Mouse (Mus musculus) megakaryocyte, adult 5-6 weeks (primary cell): Measurements from ENCODE around the gene Olfr201. TPM values are rescaled to one million over a fixed set of nuclear protein-coding genes. Genes with fewer than 3 reads are reported as not detected.
"Not testable (repeated sequence)": the region's sequence is repeated elsewhere in the genome, so short reads cannot be mapped to it uniquely, and the experiment has no call there.

Source experiments
- ATAC-seq: 2 replicates; pipeline ENCODE4 v1.8.0; 2016; ENCODE audit warnings: mild to moderate bottlenecking, inconsistent platforms; ENCODE audit not compliant: poor library complexity, severe bottlenecking
- total RNA-seq, 2 experiments: library from RNA; stranded (forward) in 1 of 2; stranded (reverse) in 1 of 2; fragments of 153-499, 151-499 nt in 1 of 2; fragments of 221-1000, 200-1000 nt in 1 of 2; gene quantifications; 2 replicates each; pipeline versions ENCODE4 v1.2.3 to v1.2.4; 2015 to 2017

The Olfr201 gene
- total RNA-seq (2015) (not detected in 2 replicates), total RNA-seq (2017) (not detected in 2 replicates)

DNA sequence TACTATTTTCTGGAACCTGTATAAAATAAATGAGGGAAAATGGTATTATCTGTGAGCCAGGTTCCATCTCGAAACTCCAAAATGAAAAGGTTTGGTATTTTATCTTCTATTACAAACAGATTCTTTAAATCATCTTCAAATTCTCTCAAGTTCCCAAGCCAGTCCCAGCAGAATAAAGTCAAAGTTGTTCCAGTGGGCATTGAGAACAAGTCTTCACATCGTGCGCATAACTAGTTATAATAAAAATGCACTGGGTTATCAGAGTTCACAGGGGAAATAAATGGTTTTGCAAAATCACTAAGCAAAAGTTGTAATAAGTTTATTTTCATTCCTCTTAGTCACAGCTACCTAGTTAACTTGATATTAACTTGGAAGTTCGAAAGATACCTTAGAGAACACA, at the start of gene Olfr201:
Gene Olfr201 (minus strand): TSS at position 101 of the 400 bp plus-strand sequence.
- not testable (repeated sequence) for ATAC-seq

DNA sequence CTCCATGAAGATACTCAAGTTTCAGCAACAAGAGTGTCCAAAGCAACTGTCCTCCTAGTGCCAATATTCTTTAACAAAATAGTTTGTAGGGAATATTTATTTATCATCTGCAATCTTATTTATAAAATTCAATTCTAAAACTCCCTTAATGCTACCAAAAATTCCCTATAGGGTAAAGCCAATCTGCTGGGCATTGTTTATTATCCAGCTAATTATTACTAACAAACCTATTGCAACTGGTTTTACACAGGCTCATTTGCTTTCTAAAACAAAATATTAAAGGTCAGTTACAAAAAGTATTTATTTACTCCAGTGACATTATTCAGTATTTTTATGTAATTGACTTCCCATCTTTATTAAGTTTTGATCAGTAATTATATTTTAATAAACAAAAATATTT, 45.7 kb upstream of the Olfr201 start, which contains the start of gene Olfr204:
Gene Olfr204 (minus strand): TSS at position 101 of the 400 bp plus-strand sequence.
- no peak for ATAC-seq

DNA sequence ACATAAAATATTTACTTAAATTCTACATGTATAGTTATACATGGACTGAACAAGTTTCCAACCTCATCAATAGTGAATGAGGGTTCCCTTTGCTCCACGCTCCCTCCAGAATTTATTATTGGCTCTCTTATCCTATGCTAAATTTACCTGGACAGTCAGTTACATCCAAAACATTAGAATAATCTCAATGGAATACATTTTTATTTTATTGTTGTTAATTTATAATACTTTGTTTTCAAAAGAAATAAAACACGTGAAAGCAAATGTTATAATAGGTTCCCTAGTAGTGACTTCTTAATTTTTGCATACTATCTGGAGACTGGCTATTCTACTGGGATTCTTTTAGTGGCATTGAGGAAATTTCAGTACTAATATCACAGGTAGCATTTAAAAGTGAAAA, 26.1 kb upstream of the Olfr201 start, which contains the start of gene Olfr203:
Gene Olfr203 (plus strand): TSS at position 301 of the 400 bp plus-strand sequence.
- no peak for ATAC-seq

DNA sequence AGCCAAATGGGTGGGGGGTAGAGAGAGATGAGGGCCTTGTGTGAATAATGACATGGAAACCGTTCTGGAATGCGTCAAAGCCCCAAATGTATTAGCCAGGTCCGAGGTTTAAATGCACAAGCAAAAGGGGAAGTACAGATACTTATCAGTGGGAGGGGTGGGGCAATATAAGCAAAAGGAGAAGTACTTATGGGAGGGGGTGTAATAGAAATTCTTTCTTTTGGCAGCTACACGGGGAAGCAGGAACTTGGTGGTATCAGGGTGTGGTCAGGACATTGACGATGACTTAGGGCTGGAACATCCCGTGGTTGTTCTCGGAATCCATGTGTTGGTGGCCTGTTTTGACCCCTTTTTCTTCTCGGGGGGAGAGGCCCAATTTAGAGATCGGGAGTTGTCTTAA, 15.1 kb upstream of the Olfr201 start:
- not testable (repeated sequence) for ATAC-seq

DNA sequence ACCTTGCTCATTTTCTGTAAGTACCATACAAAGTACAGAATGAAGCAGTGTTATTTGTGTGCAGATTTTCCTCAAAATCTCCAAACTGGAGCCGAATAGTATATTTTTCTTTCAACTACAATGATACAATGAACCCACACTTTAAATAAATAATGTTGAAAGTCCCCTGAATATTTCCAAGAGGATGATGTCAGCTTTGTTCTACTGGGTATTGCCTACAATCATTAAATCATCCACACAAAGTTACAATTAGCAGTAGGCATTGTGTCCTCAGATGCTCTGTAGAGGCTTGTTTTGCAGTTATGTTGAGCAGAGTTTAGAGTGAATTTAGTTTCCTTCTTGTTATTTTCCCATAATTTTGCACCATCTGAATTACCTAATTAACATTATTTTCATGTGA, 14.3 kb upstream of the Olfr201 start, which contains the start of gene Olfr202:
Gene Olfr202 (minus strand): TSS at position 101 of the 400 bp plus-strand sequence.
- ATAC-seq: no peak

DNA sequence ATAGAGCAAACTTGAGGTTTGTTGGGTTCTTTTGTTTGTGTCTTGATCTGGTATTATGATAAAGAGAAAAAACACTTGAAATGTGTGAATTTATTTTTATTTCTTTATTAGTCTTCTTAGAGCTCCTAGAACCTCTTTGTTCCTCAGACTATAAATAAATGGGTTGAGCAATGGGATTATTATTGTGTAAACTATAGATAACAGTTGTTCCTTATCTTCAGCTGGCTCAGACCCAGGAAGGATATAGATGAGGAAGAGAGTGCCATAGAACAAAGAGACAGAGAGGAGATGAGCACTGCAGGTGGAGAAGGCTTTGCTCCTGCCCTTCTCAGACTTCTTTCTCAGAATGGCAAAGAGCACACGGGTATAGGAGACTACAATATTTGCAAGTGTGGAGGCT, 11.0 kb upstream of the Olfr201 start:
- ATAC-seq: no peak

DNA sequence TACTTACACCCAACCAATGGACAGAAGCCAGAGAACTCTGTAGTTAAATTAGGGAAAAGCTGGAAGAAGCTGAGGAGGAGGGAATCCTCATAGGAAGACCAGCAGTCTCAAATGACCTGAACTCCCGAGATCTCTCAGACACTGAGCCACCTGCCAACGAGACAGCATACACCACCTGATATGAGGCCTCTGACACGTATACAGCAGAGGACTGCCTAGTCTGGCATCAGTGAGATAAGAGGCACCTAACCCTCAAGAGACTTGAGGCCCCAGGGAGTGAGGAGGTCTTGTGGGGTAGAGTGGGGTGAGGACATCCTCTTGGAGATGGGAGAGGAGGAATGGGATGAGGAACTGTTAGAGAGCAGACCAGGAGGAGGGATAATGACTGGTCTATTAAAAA, 8.1 kb upstream of the Olfr201 start:
- ATAC-seq: no peak

DNA sequence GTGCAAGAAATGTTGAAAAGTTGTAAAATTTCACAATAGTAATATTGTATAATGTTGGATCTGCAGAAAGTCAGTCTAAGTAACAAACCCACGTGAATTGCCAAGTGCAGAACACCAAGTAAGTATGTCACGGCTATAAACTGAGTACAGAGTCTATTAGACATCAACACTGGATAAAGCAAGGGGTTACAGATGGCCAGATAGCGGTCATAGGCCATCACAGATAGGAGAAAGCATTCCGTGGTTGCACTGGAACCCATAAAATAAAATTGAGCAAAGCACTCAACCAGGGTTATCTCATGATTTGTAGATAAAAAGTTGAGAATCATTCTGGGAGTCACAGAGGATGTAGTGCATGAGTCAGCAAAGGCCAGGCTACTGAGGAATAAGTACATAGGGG, 3.3 kb downstream of the Olfr201 start:
- not testable (repeated sequence) for ATAC-seq

DNA sequence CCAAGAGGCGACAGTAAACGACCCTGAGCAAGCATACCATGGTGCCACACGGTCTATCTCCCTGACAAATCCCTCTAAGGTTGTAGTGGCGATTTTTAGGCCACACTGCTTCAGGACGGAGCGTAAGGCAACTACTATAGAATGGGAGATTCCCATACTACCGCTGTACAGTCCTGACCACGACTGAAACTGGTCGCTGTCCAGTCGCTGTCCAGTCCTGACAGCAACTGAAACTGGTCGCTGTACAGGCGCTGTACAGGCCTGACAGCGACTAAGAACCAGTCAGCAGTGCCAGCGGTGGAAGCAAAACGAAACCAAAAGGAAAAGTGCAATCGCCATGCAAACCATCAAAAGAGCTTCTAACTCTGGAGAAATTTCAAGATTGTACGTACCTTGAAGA, 22.7 kb downstream of the Olfr201 start:
- ATAC-seq: no peak

DNA sequence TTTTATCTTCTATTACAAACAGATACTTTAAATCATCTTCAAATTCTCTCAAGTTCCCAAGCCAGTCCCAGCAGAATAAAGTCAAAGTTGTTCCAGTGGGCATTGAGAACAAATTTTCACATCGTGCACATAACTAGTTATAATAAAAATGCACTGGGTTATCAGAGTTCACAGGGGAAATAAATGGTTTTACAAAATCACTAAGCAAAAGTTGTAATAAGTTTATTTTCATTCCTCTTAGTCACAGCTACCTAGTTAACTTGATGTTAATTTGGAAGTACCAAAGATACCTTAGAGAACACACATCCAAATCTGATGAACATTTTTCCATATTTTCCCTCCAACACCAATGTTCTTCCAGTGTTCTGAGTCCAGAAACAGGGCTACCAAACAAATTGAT, 52.8 kb downstream of the Olfr201 start, which contains the start of gene Olfr199:
Gene Olfr199 (minus strand): TSS at position 101 of the 400 bp plus-strand sequence.
- not testable (repeated sequence) for ATAC-seq

DNA sequence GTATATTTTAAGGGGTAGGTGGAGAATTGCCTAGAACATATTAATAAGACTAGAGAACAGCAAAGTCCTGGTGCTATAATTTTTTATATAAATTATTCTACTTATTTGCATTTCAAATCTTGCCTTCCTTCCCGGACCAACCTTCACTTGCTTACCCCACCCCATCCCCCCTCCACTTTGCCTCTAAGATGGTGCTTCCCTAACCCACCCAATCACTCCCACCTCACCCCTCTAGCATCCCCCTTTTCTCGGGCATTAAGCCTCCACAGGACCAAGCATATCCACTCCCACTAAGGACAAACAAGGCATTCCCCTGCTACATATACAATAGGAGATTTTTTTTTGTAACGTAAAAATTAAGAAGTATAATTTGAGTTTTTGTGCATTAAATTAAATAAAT, 54.6 kb downstream of the Olfr201 start:
- not testable (repeated sequence) for ATAC-seq

Other genes starting within 250 kb of the Olfr201 start
- not detected in 2 replicates for gene Olfr186, start 242.3 kb downstream of the Olfr201 start, total RNA-seq (2015)
- not detected in 2 replicates for gene Olfr186, start 242.3 kb downstream of the Olfr201 start, total RNA-seq (2017)
- gene Olfr187, start 232.9 kb downstream of the Olfr201 start, total RNA-seq (2015): not detected in 2 replicates
- not detected in 2 replicates for gene Olfr187, start 232.9 kb downstream of the Olfr201 start, total RNA-seq (2017)
- gene Olfr190, start 194.6 kb downstream of the Olfr201 start, total RNA-seq (2015): not detected in 2 replicates
- gene Olfr190, start 194.6 kb downstream of the Olfr201 start, total RNA-seq (2017): not detected in 2 replicates
- not detected in 2 replicates for gene Olfr191, start 182.8 kb downstream of the Olfr201 start, total RNA-seq (2015)
- gene Olfr191, start 182.8 kb downstream of the Olfr201 start, total RNA-seq (2017): not detected in 2 replicates
- not detected in 2 replicates for gene Olfr193, start 160.8 kb downstream of the Olfr201 start, total RNA-seq (2015)
- gene Olfr193, start 160.8 kb downstream of the Olfr201 start, total RNA-seq (2017): not detected in 2 replicates
- gene Olfr194, start 151.6 kb downstream of the Olfr201 start, total RNA-seq (2015): not detected in 2 replicates
- not detected in 2 replicates for gene Olfr194, start 151.6 kb downstream of the Olfr201 start, total RNA-seq (2017)
- not detected in 2 replicates for gene Olfr195, start 125.6 kb downstream of the Olfr201 start, total RNA-seq (2015)
- not detected in 2 replicates for gene Olfr195, start 125.6 kb downstream of the Olfr201 start, total RNA-seq (2017)
- not detected in 2 replicates for gene Olfr196, start 102.2 kb downstream of the Olfr201 start, total RNA-seq (2015)
- not detected in 2 replicates for gene Olfr196, start 102.2 kb downstream of the Olfr201 start, total RNA-seq (2017)
- not detected in 2 replicates for gene Olfr198, start 69.1 kb downstream of the Olfr201 start, total RNA-seq (2015)
- gene Olfr198, start 69.1 kb downstream of the Olfr201 start, total RNA-seq (2017): not detected in 2 replicates
- not detected in 2 replicates for gene Olfr199, start 52.9 kb downstream of the Olfr201 start, total RNA-seq (2015)
- not detected in 2 replicates for gene Olfr199, start 52.9 kb downstream of the Olfr201 start, total RNA-seq (2017)
- not detected in 2 replicates for gene Olfr202, start 14.2 kb upstream of the Olfr201 start, total RNA-seq (2015)
- gene Olfr202, start 14.2 kb upstream of the Olfr201 start, total RNA-seq (2017): not detected in 2 replicates
- not detected in 2 replicates for gene Olfr203, start 26.2 kb upstream of the Olfr201 start, total RNA-seq (2015)
- not detected in 2 replicates for gene Olfr203, start 26.2 kb upstream of the Olfr201 start, total RNA-seq (2017)
- not detected in 2 replicates for gene Olfr204, start 45.6 kb upstream of the Olfr201 start, total RNA-seq (2015)
- gene Olfr204, start 45.6 kb upstream of the Olfr201 start, total RNA-seq (2017): not detected in 2 replicates
- gene Olfr205, start 58.5 kb upstream of the Olfr201 start, total RNA-seq (2015): not detected in 2 replicates
- not detected in 2 replicates for gene Olfr205, start 58.5 kb upstream of the Olfr201 start, total RNA-seq (2017)
- gene Olfr206, start 76.6 kb upstream of the Olfr201 start, total RNA-seq (2015): not detected in 2 replicates
- gene Olfr206, start 76.6 kb upstream of the Olfr201 start, total RNA-seq (2017): not detected in 2 replicates
- not detected in 2 replicates for gene Olfr209, start 91.4 kb upstream of the Olfr201 start, total RNA-seq (2015)
- not detected in 2 replicates for gene Olfr209, start 91.4 kb upstream of the Olfr201 start, total RNA-seq (2017)
- gene Gabrr3, start 134.7 kb upstream of the Olfr201 start, total RNA-seq (2015): not detected in 2 replicates
- gene Gabrr3, start 134.7 kb upstream of the Olfr201 start, total RNA-seq (2017): not detected in 2 replicates
- gene Riox2, start 199.1 kb upstream of the Olfr201 start, total RNA-seq (2015): 25.3 and 28.4 TPM in 2 replicates
- 32.2 and 54.4 TPM in 2 replicates for gene Riox2, start 199.1 kb upstream of the Olfr201 start, total RNA-seq (2017)